Mouse (Mus musculus) lung, adult 10 weeks (tissue): ENCODE measurements around the gene Gm11111. TPM values are rescaled to one million over a fixed set of nuclear protein-coding genes. Genes with fewer than 3 reads are reported as not detected.

Experiments used
- polyA plus RNA-seq: library from polyadenylated mRNA; stranded (reverse); fragments of 350-450 nt; fragmentation: Illumina TruSeq; extraction: RNeasy Lipid Tissue Mini Kit (QIAGEN cat#74804); gene quantifications from one replicate; pipeline ENCODE4 v1.2.3, GENCODE M21; 2014; ENCODE audit warnings: low read depth, low replicate concordance; ENCODE audit not compliant: insufficient read depth

Gm11111 gene
- polyA plus RNA-seq: not detected

GRCm38 (mm10) chr5:98552395-98552794, at the start of gene Gm11111:
Gm11111 (plus strand) TSS chr5:98552695.

Other genes with a start within 250 kb of the Gm11111 start
- gene Cfap299, start 223.4 kb upstream of the Gm11111 start, polyA plus RNA-seq: 7.4 TPM